In genomic region chr4:154697476-154697875, GRCm38 (mm10) we compare ENCODE assay signal across 20 mouse cellular contexts. TPM values are rescaled to one million over a fixed set of nuclear protein-coding genes. Genes with fewer than 3 reads are reported as not detected.
"Had no signal": no experiment of that assay in that cellular context is flagged by ENCODE, and none has a peak within 500 bp of the region (broad histone marks: within the 10 kb centered on the region; RNA-seq: fewer than 3 reads in every experiment).

No protein-coding gene starts in this region.

- H3K9ac ChIP-seq: liver, embryonic 14.5 days; midbrain, embryonic 15.5 days; neural tube, embryonic 12.5 days had no signal

- H3K27ac ChIP-seq: kidney, postnatal 0 days; liver, embryonic 14.5 days; midbrain, embryonic 10.5 days; midbrain, embryonic 15.5 days; neural tube, embryonic 12.5 days; stomach, postnatal 0 days had no signal

- H3K9me3 ChIP-seq: midbrain, embryonic 10.5 days; midbrain, embryonic 15.5 days; neural tube, embryonic 12.5 days had no signal

- ATAC-seq: midbrain, embryonic 15.5 days had no signal

- H3K36me3 ChIP-seq: midbrain, embryonic 10.5 days; midbrain, embryonic 15.5 days; neural tube, embryonic 12.5 days had no signal

- H3K4me2 ChIP-seq: midbrain, embryonic 15.5 days; neural tube, embryonic 12.5 days had no signal

- H3K27me3 ChIP-seq: midbrain, embryonic 15.5 days; neural tube, embryonic 12.5 days had no signal

- DNase-seq: kidney, adult 9 months; layer of hippocampus, adult 9-11 months; layer of hippocampus, postnatal 36 days; lung, adult 18-20 months; lung, postnatal 36 days; thymus, postnatal 14 days had no signal

- H3K4me3 ChIP-seq: midbrain, embryonic 10.5 days; midbrain, embryonic 15.5 days; neural tube, embryonic 12.5 days had no signal

RNA-seq across cellular contexts. Expression of gene Actrt2, which starts 29.8 kb away (rescaled TPM):
- total RNA-seq: layer of hippocampus, adult 18-20 months; layer of hippocampus, postnatal 36 days; left cerebral cortex, adult 8-10 months; left cerebral cortex, postnatal 25 days; liver, adult 2 months; megakaryocyte, adult 5-6 weeks; monocyte, adult 5-6 weeks; neutrophil, adult 5-6 weeks had no signal
- polyA plus RNA-seq: kidney, postnatal 0 days; liver, adult 2 months; liver, embryonic 14.5 days; lung, embryonic 16.5 days; midbrain, embryonic 10.5 days; midbrain, embryonic 15.5 days; neural tube, embryonic 12.5 days; stomach, postnatal 0 days had no signal
